Mouse (Mus musculus): Measurements from ENCODE around the gene Ecm2.

GRCm38 (mm10) chr13:49492376-49493368, 11.9 kb upstream of the Ecm2 start, which contains the start of gene Tes3-ps:
- no peak for TF ChIP-seq CTCF (conservative IDR thresholded peaks at IDR 0.05 in 1 of 2, IDR thresholded peaks at IDR 0.05 in 1 of 2; ENCODE audit: low read depth in 2 of 2, low read length in 2 of 2)
- no peak for TF ChIP-seq POLR2A (IDR thresholded peaks at IDR 0.05; ENCODE audit: low read depth, low read length)
- no peak for TF ChIP-seq MYC (IDR thresholded peaks at IDR 0.05; ENCODE audit: low read depth, low read length)
- TF ChIP-seq EP300 (IDR thresholded peaks at IDR 0.05; ENCODE audit: low read length) = no peak
- TF ChIP-seq ETS1 (conservative IDR thresholded peaks at IDR 0.05; ENCODE audit: low read depth, low read length) = no peak
- TF ChIP-seq MAX (IDR thresholded peaks at IDR 0.05; ENCODE audit: low read length) = no peak
- TF ChIP-seq MAFK (IDR thresholded peaks at IDR 0.05; ENCODE audit: insufficient replicate concordance, low read length) = no peak
- TF ChIP-seq USF1 (IDR thresholded peaks at IDR 0.05; ENCODE audit: low read depth, low read length) = no peak

All from CH12.LX (cell line).